Mouse (Mus musculus) lung, embryonic 14.5 days (tissue): ENCODE data around the gene Usp12. TPM values are rescaled to one million over a fixed set of nuclear protein-coding genes. Genes with fewer than 3 reads are reported as not detected.
A peak's percentile ranks its signal among the peaks of the same experiment; 100 is the strongest.

ENCODE experiments used
- ATAC-seq: fragments of 200-750 bp; cut with Nextera tagmentation; 2 replicates; pipeline ENCODE4 v1.8.0; 2017; ENCODE audit warnings: mild to moderate bottlenecking, moderate TSS enrichment, moderate library complexity; ENCODE audit not compliant: insufficient read depth
- DNase-seq: peaks from one replicate; pipeline ENCODE4 v3.0.0-alpha.2; 2015
- H3K27ac ChIP-seq: fragments of 300-500 bp; sonication (generic); 2 replicates; pipeline ENCODE4 v1.5.1; 2014; ENCODE audit warnings: low read depth, mild to moderate bottlenecking, moderate library complexity
- H3K27me3 ChIP-seq: fragments of 300-500 bp; sonication (generic); 2 replicates; pipeline ENCODE4 v1.6.1; 2014; ENCODE audit warnings: low read length, control low read depth; ENCODE audit not compliant: insufficient read depth
- H3K36me3 ChIP-seq: fragments of 300-500 bp; sonication (generic); 2 replicates; pipeline ENCODE4 v1.6.1; 2014; ENCODE audit warnings: control low read depth; ENCODE audit not compliant: insufficient read depth
- H3K4me1 ChIP-seq: fragments of 300-500 bp; sonication (generic); 2 replicates; pipeline ENCODE4 v1.6.1; 2014; ENCODE audit warnings: antibody characterized with exemption, control low read depth; ENCODE audit not compliant: insufficient read depth
- H3K4me2 ChIP-seq: fragments of 300-500 bp; sonication (generic); 2 replicates; pipeline ENCODE4 v1.6.1; 2014; ENCODE audit warnings: mild to moderate bottlenecking
- H3K4me3 ChIP-seq: fragments of 300-500 bp; sonication (generic); 2 replicates; pipeline ENCODE4 v1.5.1; 2014; ENCODE audit warnings: low read depth, low read length
- H3K9ac ChIP-seq: fragments of 300-500 bp; sonication (generic); 2 replicates; pipeline ENCODE4 v1.6.1; 2014
- H3K9me3 ChIP-seq: fragments of 300-500 bp; sonication (generic); 2 replicates; pipeline ENCODE4 v1.6.1; 2016; ENCODE audit warnings: low read depth, low read length, control low read depth
- CTCF ChIP-seq: IDR thresholded peaks from 2 replicates; pipeline ENCODE4 v1.5.1; 2016; ENCODE audit warnings: antibody characterized with exemption, low read depth
- WGBS: fragments of 180-500 bp; shearing (Covaris S2); extraction: QIAGEN DNeasy Blood & Tissue Kit; methylation state at CpG from one replicate; pipeline ENCODE4 v1.1.7; 2014; 5-methylcytosine and 5-hydroxymethylcytosine counted together
- polyA plus RNA-seq: library from polyadenylated mRNA; unstranded; fragments of >200 nt; fragmentation: Nextera tagmentation; extraction: Ambion mirVana; gene quantifications from 2 replicates; pipeline ENCODE4 v1.2.1, GENCODE M21; 2014

Usp12 gene
- polyA plus RNA-seq, 1 experiment from 2014 or later: 13.7 TPM

DNA sequence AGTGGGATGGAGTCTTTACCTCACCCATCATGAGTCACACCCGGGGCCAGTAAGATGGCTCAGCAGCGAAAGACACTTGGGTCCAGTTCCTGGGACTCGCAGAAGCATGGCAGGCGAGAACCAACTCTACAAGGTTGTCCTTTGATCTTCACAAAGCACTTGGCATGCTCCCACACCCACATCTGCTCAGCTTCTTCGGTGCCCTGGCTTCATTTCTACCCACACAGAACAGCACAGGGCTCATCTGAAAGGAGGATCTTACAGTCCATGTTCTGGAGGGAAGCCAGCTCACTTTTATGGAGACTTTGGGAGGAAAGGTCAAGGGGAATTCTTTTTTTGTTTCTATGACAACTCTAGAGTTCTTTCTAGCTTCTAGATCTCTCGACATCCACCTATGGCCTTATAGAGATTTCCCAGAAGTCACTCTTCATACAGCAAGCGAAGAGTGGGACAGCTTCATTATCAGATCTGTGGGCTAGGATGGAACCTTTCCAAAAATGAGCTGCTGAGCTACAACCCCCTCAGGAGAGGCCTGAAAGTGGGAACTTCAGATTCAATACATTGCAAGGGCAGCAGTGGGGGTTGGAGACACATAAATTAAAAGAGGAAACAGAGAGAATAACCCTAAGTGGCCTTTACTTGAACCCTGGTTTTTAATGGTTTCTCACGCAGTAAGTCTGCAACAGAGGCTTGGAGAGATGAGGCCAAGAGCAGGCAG lies 24.3 kb upstream of the Usp12 start:
- peak; percentile 34 for DNase-seq

DNA sequence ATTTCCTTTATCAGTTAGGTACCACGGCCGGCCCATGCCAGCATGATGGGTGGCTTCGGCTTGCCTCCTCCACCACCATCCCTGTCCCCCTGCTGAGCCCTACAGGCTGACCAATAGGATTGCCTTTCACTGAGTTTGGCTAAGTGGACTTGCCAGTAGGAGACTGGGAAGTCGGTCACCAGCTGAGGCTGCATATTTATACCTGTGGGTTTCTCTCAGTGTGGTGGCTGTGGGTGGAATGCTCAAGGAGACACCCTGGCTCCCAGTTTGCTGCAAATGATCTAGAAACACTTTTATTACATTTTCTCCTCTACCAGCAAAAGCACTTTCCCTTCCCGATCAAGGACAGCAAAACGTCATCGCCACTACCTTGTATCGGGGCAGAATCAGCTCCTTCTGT lies 22.8 kb upstream of the Usp12 start:
- DNase-seq (no peak), ATAC-seq (no peak)

More for the DNA sequence above, 24.3 kb upstream of the Usp12 start:
- WGBS: 68% methylated on average over 8 of the region's 8 CpGs
- H3K4me1 ChIP-seq: no peaks in the 10 kb centered on the region
- H3K9me3 ChIP-seq: no peaks in the 10 kb centered on the region
- no peak overlapping the region for H3K9ac ChIP-seq
- H3K27me3 ChIP-seq: no peaks in the 10 kb centered on the region
- no peaks in the 10 kb centered on the region for H3K36me3 ChIP-seq
- H3K27ac ChIP-seq: no peak overlapping the region
- ATAC-seq: no peak
- no peak overlapping the region for H3K4me2 ChIP-seq
- no peak overlapping the region for H3K4me3 ChIP-seq
- no peak for TF ChIP-seq CTCF

DNA sequence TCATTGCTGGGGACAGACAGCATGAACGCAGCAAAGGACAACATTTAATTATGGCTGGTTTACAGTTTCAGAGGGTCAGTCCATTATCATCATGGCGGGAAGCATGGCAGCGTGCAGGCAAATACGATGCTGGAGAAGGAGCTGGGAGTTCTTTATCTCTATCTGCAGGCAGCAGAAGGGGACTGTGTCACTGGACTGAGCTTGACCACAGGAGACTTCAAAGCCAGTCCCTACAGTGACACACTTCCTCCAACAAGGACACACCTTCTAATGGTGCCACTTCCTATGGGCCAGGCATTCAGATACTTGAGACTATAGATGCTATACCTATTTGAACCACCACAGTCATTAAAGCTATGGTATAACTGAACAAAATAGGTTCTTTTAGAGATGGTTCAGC lies 20.6 kb upstream of the Usp12 start:
- Histone ChIP-seq H3K36me3 (no peaks in the 10 kb centered on the region), H3K4me2 (no peak overlapping the region), H3K27ac (no peak overlapping the region), H3K4me3 (no peak overlapping the region), H3K27me3 (no peaks in the 10 kb centered on the region), H3K9ac (no peak overlapping the region), H3K9me3 (no peaks in the 10 kb centered on the region), H3K4me1 (no peaks in the 10 kb centered on the region)
- no peak for ATAC-seq
- WGBS: 74% methylated on average over 4 of the region's 4 CpGs
- TF ChIP-seq CTCF: no peak
- DNase-seq: no peak

More for the DNA sequence above, 22.8 kb upstream of the Usp12 start:
- TF ChIP-seq CTCF: no peak
- H3K27ac ChIP-seq: no peak overlapping the region
- no peaks in the 10 kb centered on the region for H3K36me3 ChIP-seq
- WGBS: 62% methylated on average over 8 of the region's 8 CpGs
- no peak overlapping the region for H3K9ac ChIP-seq
- no peaks in the 10 kb centered on the region for H3K9me3 ChIP-seq
- H3K4me1 ChIP-seq: no peaks in the 10 kb centered on the region
- H3K4me2 ChIP-seq: no peak overlapping the region
- no peaks in the 10 kb centered on the region for H3K27me3 ChIP-seq
- H3K4me3 ChIP-seq: no peak overlapping the region

- no peak for ATAC-seq
- Histone ChIP-seq H3K9ac (no peak overlapping the region), H3K4me3 (no peak overlapping the region), H3K4me2 (no peak overlapping the region), H3K36me3 (no peaks in the 10 kb centered on the region), H3K9me3 (no peaks in the 10 kb centered on the region), H3K27ac (no peak overlapping the region), H3K4me1 (no peaks in the 10 kb centered on the region), H3K27me3 (no peaks in the 10 kb centered on the region)
- 81% methylated on average over 4 of the region's 4 CpGs for WGBS
- no peak for DNase-seq
- TF ChIP-seq CTCF: no peak
These were observed 18.6 kb upstream of the Usp12 start for GRCm38 (mm10) chr5:146813421-146813820.

DNA sequence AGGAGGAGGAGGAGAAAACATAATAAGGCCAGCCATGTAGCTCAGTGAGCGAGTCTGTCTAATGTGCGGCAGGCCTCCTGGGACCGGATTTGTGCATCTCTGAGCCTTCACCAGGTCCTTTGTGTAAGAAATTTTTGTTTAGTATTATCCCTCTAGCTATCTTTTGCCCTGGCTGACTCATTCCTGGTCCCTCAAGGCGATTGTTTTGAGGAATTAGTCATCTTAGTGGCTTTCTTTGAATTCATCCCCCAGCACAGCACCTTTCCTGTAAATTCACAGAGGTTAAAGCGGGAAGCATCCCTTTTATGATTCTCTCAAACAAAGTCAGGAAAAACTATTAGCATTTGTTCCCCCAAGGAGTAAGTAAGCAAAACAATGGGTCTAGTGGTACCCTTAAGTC lies 18.1 kb upstream of the Usp12 start:
- no peak for TF ChIP-seq CTCF
- no peak overlapping the region for H3K4me2 ChIP-seq
- H3K9ac ChIP-seq: no peak overlapping the region
- no peak overlapping the region for H3K4me3 ChIP-seq
- no peak for ATAC-seq
- no peaks in the 10 kb centered on the region for H3K4me1 ChIP-seq
- DNase-seq: no peak
- no peaks in the 10 kb centered on the region for H3K27me3 ChIP-seq
- 87% methylated on average over 5 of the region's 5 CpGs for WGBS
- no peaks in the 10 kb centered on the region for H3K9me3 ChIP-seq
- H3K27ac ChIP-seq: no peak overlapping the region
- no peaks in the 10 kb centered on the region for H3K36me3 ChIP-seq

- TF ChIP-seq CTCF: no peak
- Histone ChIP-seq H3K4me2 (no peak overlapping the region), H3K9me3 (no peaks in the 10 kb centered on the region), H3K36me3 (no peaks in the 10 kb centered on the region), H3K9ac (no peak overlapping the region), H3K27me3 (no peaks in the 10 kb centered on the region), H3K4me1 (no peaks in the 10 kb centered on the region), H3K4me3 (no peak overlapping the region), H3K27ac (no peak overlapping the region)
- ATAC-seq (no peak), DNase-seq (no peak)
- WGBS: 65% methylated on average over 5 of the region's 5 CpGs
These were observed 15.1 kb upstream of the Usp12 start for GRCm38 (mm10) chr5:146809951-146810350.

GRCm38 (mm10) chr5:146806004-146806430 lies 11.2 kb upstream of the Usp12 start:
- TF ChIP-seq CTCF: no peak

GRCm38 (mm10) chr5:146798031-146798430 lies 3.2 kb upstream of the Usp12 start:
- no peak for TF ChIP-seq CTCF
- ATAC-seq (no peak), DNase-seq (no peak)
- H3K27me3 ChIP-seq: no peaks in the 10 kb centered on the region
- H3K36me3 ChIP-seq: no peaks in the 10 kb centered on the region
- H3K9ac ChIP-seq: no peak overlapping the region
- H3K4me2 ChIP-seq: no peak overlapping the region
- 37% methylated on average over 9 of the region's 9 CpGs for WGBS
- H3K9me3 ChIP-seq: no peaks in the 10 kb centered on the region; the same call in 1 of the 2 replicates
- peaks cover 4% of the 10 kb centered on the region; the same call in 1 of the 2 replicates for H3K4me1 ChIP-seq
- H3K27ac ChIP-seq: no peak overlapping the region
- H3K4me3 ChIP-seq: no peak overlapping the region

More at GRCm38 (mm10) chr5:146806004-146806430, 11.2 kb upstream of the Usp12 start:
- no peak overlapping the region for H3K9ac ChIP-seq
- 59% methylated on average over 8 of the region's 8 CpGs for WGBS
- no peak overlapping the region for H3K27ac ChIP-seq
- H3K36me3 ChIP-seq: no peaks in the 10 kb centered on the region
- no peaks in the 10 kb centered on the region for H3K4me1 ChIP-seq
- DNase-seq (no peak), ATAC-seq (no peak)
- H3K4me3 ChIP-seq: no peak overlapping the region
- H3K27me3 ChIP-seq: no peaks in the 10 kb centered on the region
- no peaks in the 10 kb centered on the region; the same call in 1 of the 2 replicates for H3K9me3 ChIP-seq
- H3K4me2 ChIP-seq: no peak overlapping the region
